8 mouse cellular contexts compared by ENCODE assay signal in genomic region chr13:98533415-98533814, GRCm38 (mm10). TPM values are rescaled to one million over a fixed set of nuclear protein-coding genes. Genes with fewer than 3 reads are reported as not detected.
DNase-seq lines count a peak whose midpoint lies in the region; ATAC-seq and TF ChIP-seq lines count a peak whose summit lies in the region.
"Had no signal": no experiment of that assay in that cellular context is flagged by ENCODE, and none has a peak within 500 bp of the region (broad histone marks: within the 10 kb centered on the region; RNA-seq: fewer than 3 reads in every experiment).

No protein-coding gene starts in this region.

- 21% methylated on average over 9 of the region's 9 CpGs for whole genome bisulfite sequencing in hindbrain, postnatal 0 days
- 17% methylated on average over 9 of the region's 9 CpGs for WGBS in midbrain, embryonic 11.5 days

- no peak for TF ChIP-seq POLR2A in brain, embryonic 14.5 days (IDR thresholded peaks at IDR 0.05; ENCODE audit: borderline replicate concordance, extremely low read depth, insufficient read depth, insufficient read length, poor library complexity, severe bottlenecking)

- H3K4me2 ChIP-seq in hindbrain, postnatal 0 days (ENCODE audit: low read depth, low read length) = peak overlapping the region; percentile 52
- no peak overlapping the region for H3K4me2 ChIP-seq in midbrain, embryonic 11.5 days

- H3K27me3 ChIP-seq in hindbrain, postnatal 0 days (ENCODE audit: insufficient read depth, low read length) = no peaks in the 10 kb centered on the region; the same call in 1 of the 2 replicates
- peaks cover 19% of the 10 kb centered on the region; the same call in 1 of the 2 replicates for H3K27me3 ChIP-seq in midbrain, embryonic 11.5 days (ENCODE audit: control insufficient read depth, insufficient read depth, low read length)

- no peak overlapping the region; the same call in 1 of the 2 replicates for H3K9ac ChIP-seq in hindbrain, postnatal 0 days (replicated peaks; ENCODE audit: low read length)
- H3K9ac ChIP-seq in midbrain, embryonic 11.5 days (ENCODE audit: low read length) = no peak overlapping the region
- H3K9ac ChIP-seq: embryonic facial prominence, embryonic 15.5 days had no signal

- no peak overlapping the region for H3K27ac ChIP-seq in hindbrain, postnatal 0 days
- H3K27ac ChIP-seq in midbrain, embryonic 11.5 days (ENCODE audit: low read depth, low read length) = no peak overlapping the region
- H3K27ac ChIP-seq: embryonic facial prominence, embryonic 15.5 days had no signal

- no peak overlapping the region for H3K4me3 ChIP-seq in hindbrain, postnatal 0 days (ENCODE audit: low read length)
- H3K4me3 ChIP-seq in midbrain, embryonic 11.5 days (ENCODE audit: low read depth, low read length) = no peak overlapping the region

- TF ChIP-seq CTCF in brain, embryonic 14.5 days (IDR thresholded peaks at IDR 0.05; ENCODE audit: borderline replicate concordance, extremely low read depth, insufficient read depth, insufficient read length) = no peak
- TF ChIP-seq CTCF in hindbrain, postnatal 0 days (IDR thresholded peaks at IDR 0.05; ENCODE audit: low read depth) = no peak

- H3K36me3 ChIP-seq in hindbrain, postnatal 0 days (ENCODE audit: insufficient read depth, low read length) = no peaks in the 10 kb centered on the region
- H3K36me3 ChIP-seq in midbrain, embryonic 11.5 days (ENCODE audit: control insufficient read depth, insufficient read depth, low read length) = no peaks in the 10 kb centered on the region
- H3K36me3 ChIP-seq: embryonic facial prominence, embryonic 15.5 days had no signal

- peaks cover 5% of the 10 kb centered on the region for H3K9me3 ChIP-seq in hindbrain, postnatal 0 days (ENCODE audit: low read length)
- no peaks in the 10 kb centered on the region; the same call in 1 of the 2 replicates for H3K9me3 ChIP-seq in midbrain, embryonic 11.5 days (ENCODE audit: control insufficient read depth, low read length)
- H3K9me3 ChIP-seq: embryonic facial prominence, embryonic 15.5 days had no signal

- ATAC-seq in hindbrain, postnatal 0 days = peak; percentile 41; the same call in 1 of the 2 replicates
- ATAC-seq in midbrain, embryonic 11.5 days (ENCODE audit: low FRiP score) = peak; percentile 33; the same call in 1 of the 2 replicates

- DNase-seq in MN1 (ENCODE audit: low spot score) = peak; percentile 43
- DNase-seq in brain, embryonic 14.5 days (ENCODE audit: low read depth) = peak; percentile 38
- peak; percentile 12 for DNase-seq in hindbrain, postnatal 0 days (ENCODE audit: low spot score)
- peak; percentile 89 for DNase-seq in midbrain, embryonic 11.5 days (ENCODE audit: low spot score, missing footprints)
- no peak for DNase-seq in ovary, postnatal 14 days (ENCODE audit: low spot score)
- no peak for DNase-seq in right cerebral cortex, postnatal 36 days (ENCODE audit: low spot score in 2 of 2)
- no peak for DNase-seq in ovary, postnatal 10 days (ENCODE audit: low spot score)

- H3K4me1 ChIP-seq in hindbrain, postnatal 0 days (ENCODE audit: insufficient read depth, low read length) = peaks cover 3% of the 10 kb centered on the region; the same call in 1 of the 2 replicates
- peaks cover 25% of the 10 kb centered on the region for H3K4me1 ChIP-seq in midbrain, embryonic 11.5 days (ENCODE audit: control insufficient read depth, insufficient read depth, low read length)

RNA-seq across cellular contexts. Expression of gene Gm10320, which starts 41.6 kb away (rescaled TPM):
- polyA plus RNA-seq in brain, embryonic 14.5 days (2012; rRNA removed) = 0.71 and 0.98 TPM in 2 replicates
- total RNA-seq in hindbrain, postnatal 0 days (2014; rRNA removed) = 0.52 TPM in 1 of 2 replicates, not detected in the other
- 0.72 and 0.74 TPM in 2 replicates for polyA plus RNA-seq in hindbrain, postnatal 0 days (2015; fragmentation: Nextera tagmentation; extraction: Ambion mirVana)
- 0.88 and 1.0 TPM in 2 replicates for polyA plus RNA-seq in midbrain, embryonic 11.5 days (2014; fragmentation: Nextera tagmentation; extraction: Ambion mirVana)

Comparison
In these comparisons a context has a peak if more than half of its experiments do, and no peak if none do; other contexts are left out.
1. DNase-seq: peak in MN1 (single experiment), brain, embryonic 14.5 days (single experiment), hindbrain, postnatal 0 days (single experiment) and midbrain, embryonic 11.5 days (single experiment); none in ovary, postnatal 14 days (single experiment), right cerebral cortex, postnatal 36 days (0 of 2) and ovary, postnatal 10 days (single experiment).